Mouse (Mus musculus) liver, embryonic 11.5 days (tissue): ENCODE measurements around the gene Gpi1. TPM values are rescaled to one million over a fixed set of nuclear protein-coding genes. Genes with fewer than 3 reads are reported as not detected.
"Not testable (repeated sequence)": the region's sequence is repeated elsewhere in the genome, so short reads cannot be mapped to it uniquely, and the experiment has no call there.

ENCODE experiments used
- ATAC-seq: fragments of 200-750 bp; cut with Nextera tagmentation; replicated peaks from 2 replicates; pipeline ENCODE4 v1.8.0; 2017; ENCODE audit warnings: moderate number of reproducible peaks, mild to moderate bottlenecking, moderate TSS enrichment, moderate library complexity; ENCODE audit not compliant: low FRiP score
- DNase-seq: peaks from one replicate; pipeline ENCODE4 v3.0.0-alpha.2; 2017; ENCODE audit warnings: low spot score
- H3K27ac ChIP-seq: fragments of 300-500 bp; sonication (generic); 2 replicates; pipeline ENCODE4 v1.5.1; 2014; ENCODE audit warnings: mild to moderate bottlenecking, low read depth, low read length, control low read depth
- H3K27me3 ChIP-seq: fragments of 300-500 bp; sonication (generic); replicated peaks from 2 replicates; pipeline ENCODE4 v1.6.1; 2014; ENCODE audit warnings: low read length, mixed read lengths; ENCODE audit not compliant: control insufficient read depth, insufficient read depth
- H3K36me3 ChIP-seq: fragments of 300-500 bp; sonication (generic); 2 replicates; pipeline ENCODE4 v1.6.1; 2014; ENCODE audit warnings: mild to moderate bottlenecking, low read length, moderate library complexity, mixed read lengths; ENCODE audit not compliant: control insufficient read depth, insufficient read depth
- H3K4me1 ChIP-seq: fragments of 300-500 bp; sonication (generic); replicated peaks from 2 replicates; pipeline ENCODE4 v1.6.1; 2014; ENCODE audit warnings: low read length, mixed read lengths; ENCODE audit not compliant: control insufficient read depth, insufficient read depth
- H3K4me2 ChIP-seq: fragments of 300-500 bp; sonication (generic); 2 replicates; pipeline ENCODE4 v1.6.1; 2014; ENCODE audit warnings: mild to moderate bottlenecking, control low read depth, moderate library complexity
- H3K4me3 ChIP-seq: fragments of 300-500 bp; sonication (generic); 2 replicates; pipeline ENCODE4 v1.5.1; 2014; ENCODE audit warnings: low read depth, low read length, control low read depth
- H3K9ac ChIP-seq: fragments of 300-500 bp; sonication (generic); 2 replicates; pipeline ENCODE4 v1.6.1; 2014; ENCODE audit warnings: low read depth, low read length, control low read depth
- H3K9me3 ChIP-seq: fragments of 300-500 bp; sonication (generic); 2 replicates; pipeline ENCODE4 v1.6.1; 2016; ENCODE audit warnings: low read length, inconsistent platforms, mixed read lengths; ENCODE audit not compliant: control insufficient read depth
- WGBS: fragments of 180-500 bp; shearing (Covaris S2); extraction: QIAGEN DNeasy Blood & Tissue Kit; methylation state at CpG from one replicate; pipeline ENCODE4 v1.1.7; 2014; 5-methylcytosine and 5-hydroxymethylcytosine counted together
- polyA plus RNA-seq: library from polyadenylated mRNA; unstranded; fragments of >200 nt; fragmentation: Nextera tagmentation; extraction: Ambion mirVana; gene quantifications from 2 replicates; pipeline ENCODE4 v1.2.1, GENCODE M21; 2014

Gpi1 gene
- polyA plus RNA-seq, 1 experiment from 2014 or later: 489 TPM

- Histone ChIP-seq H3K4me3 (no peak overlapping the region), H3K27ac (no peak overlapping the region), H3K27me3 (no peaks in the 10 kb centered on the region), H3K36me3 (peaks cover 31% of the 10 kb centered on the region), H3K9me3 (no peaks in the 10 kb centered on the region), H3K4me2 (no peak overlapping the region), H3K9ac (no peak overlapping the region), H3K4me1 (no peaks in the 10 kb centered on the region; the same call in 1 of the 2 replicates)
- 73% methylated on average over 3 of the region's 3 CpGs for WGBS
- no peak; the same call in 1 of the 2 replicates for ATAC-seq
- DNase-seq: no peak
Measured at GRCm38 (mm10) chr7:34183794-34184193, 46.3 kb downstream of the Gpi1 start.

DNA sequence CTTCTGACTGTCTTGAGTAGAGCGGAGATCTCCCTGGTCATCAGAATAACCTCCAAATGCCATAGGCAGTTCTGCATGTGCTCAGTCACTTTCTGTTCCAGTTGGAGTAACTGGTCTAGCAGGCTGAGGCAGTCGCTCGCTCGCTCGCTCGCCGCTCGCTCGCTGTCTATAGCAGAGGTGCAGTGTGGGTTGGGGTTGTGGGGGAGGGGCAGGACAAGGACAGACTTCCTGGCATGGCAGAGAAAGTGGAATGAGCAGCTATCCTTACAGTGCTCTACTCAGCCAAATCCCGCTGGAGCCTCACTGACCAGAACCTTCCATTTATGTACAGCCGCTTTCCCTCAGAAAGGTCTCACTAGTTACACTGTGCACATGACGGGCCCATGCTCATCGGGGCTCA is 46.8 kb downstream of the Gpi1 start:
- WGBS: 87% methylated on average over 13 of the region's 13 CpGs
- no peak; the same call in 1 of the 2 replicates for ATAC-seq
- peaks cover 27% of the 10 kb centered on the region; the same call in 1 of the 2 replicates for H3K36me3 ChIP-seq
- H3K9me3 ChIP-seq: no peaks in the 10 kb centered on the region
- no peaks in the 10 kb centered on the region for H3K4me1 ChIP-seq
- H3K9ac ChIP-seq: no peak overlapping the region
- no peaks in the 10 kb centered on the region for H3K27me3 ChIP-seq
- no peak overlapping the region for H3K27ac ChIP-seq
- H3K4me3 ChIP-seq: no peak overlapping the region
- H3K4me2 ChIP-seq: no peak overlapping the region
- DNase-seq: no peak

DNA sequence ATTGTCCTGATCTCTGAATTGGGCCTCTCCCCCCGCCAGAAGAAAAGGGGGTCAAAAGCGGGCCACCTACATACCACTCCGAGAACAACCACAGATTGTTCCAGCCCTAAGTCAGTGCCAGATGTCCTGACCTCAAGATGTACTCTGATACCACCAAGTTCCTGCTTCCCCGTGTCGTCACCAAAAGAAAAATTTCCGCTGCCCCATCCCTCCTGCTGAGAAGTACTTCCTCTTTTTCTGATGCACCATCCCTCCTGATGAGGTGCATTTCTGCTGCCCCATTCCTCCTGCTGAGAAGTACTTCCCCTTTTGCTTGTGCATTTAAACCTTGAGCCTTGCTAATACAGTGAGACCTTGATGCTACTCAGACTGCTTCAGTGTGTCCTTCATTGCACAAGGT is 53.9 kb downstream of the Gpi1 start:
- H3K4me1 ChIP-seq, ATAC-seq, H3K27me3 ChIP-seq, DNase-seq, H3K4me2 ChIP-seq, H3K4me3 ChIP-seq, H3K36me3 ChIP-seq, H3K9me3 ChIP-seq, H3K27ac ChIP-seq, H3K9ac ChIP-seq: not testable (repeated sequence)
- 76% methylated on average over 6 of the region's 6 CpGs for WGBS

DNA sequence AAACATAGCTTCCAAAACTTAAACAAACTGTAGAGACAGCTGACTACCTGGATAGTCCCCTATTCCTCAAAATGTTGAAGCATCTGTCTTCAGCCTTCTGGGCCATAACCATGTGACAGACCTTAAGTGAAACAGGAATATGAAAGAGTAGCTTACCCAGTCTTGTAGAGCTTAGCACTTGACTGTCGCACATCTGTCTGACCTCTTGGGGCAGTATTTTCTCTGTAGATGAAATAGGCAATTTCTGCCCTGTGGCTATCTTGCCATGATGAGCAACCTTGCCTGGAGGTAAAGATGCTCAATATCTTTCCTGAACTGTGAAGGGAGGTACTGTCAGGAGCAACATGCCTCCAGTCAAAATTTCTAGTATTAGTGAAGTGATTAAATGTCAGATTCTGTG is 57.9 kb downstream of the Gpi1 start:
- no peak for ATAC-seq
- Histone ChIP-seq H3K27ac (no peak overlapping the region), H3K4me2 (no peak overlapping the region), H3K36me3 (no peaks in the 10 kb centered on the region), H3K9ac (no peak overlapping the region), H3K4me3 (no peak overlapping the region), H3K9me3 (no peaks in the 10 kb centered on the region), H3K4me1 (no peaks in the 10 kb centered on the region; the same call in 1 of the 2 replicates), H3K27me3 (no peaks in the 10 kb centered on the region)
- 69% methylated on average over 1 of the region's 1 CpGs for WGBS
- DNase-seq: no peak

DNA sequence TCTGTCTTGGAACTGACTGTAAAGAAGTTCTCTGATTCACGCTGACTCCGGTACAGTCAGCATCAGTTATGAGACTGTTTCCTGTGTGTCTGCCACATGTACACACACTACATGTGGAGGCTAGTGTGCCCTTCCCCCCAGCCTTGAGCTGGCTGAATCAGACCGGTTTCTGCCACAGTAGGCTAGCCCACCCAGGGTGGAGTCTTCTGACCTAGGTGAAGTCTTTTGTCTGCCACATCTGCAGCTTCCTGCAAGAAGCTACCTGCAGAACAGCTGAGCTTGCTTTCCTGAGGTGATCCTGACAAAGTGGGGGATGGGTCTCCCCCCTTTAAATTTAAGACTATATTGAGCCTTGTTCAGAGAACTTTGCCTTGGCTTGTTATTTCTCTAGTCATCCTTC is 60.7 kb downstream of the Gpi1 start, which contains the start of gene Uba2:
Gene Uba2 (minus strand): TSS at position 146 of the 400 bp plus-strand sequence.
- peaks cover 4% of the 10 kb centered on the region for H3K4me1 ChIP-seq
- DNase-seq (no peak), ATAC-seq (no peak)
- peak within 1 kb of the TSS; percentile 95 for H3K4me3 ChIP-seq
- WGBS: 86% methylated on average over 3 of the region's 3 CpGs
- H3K36me3 ChIP-seq: peaks cover 10% of the 10 kb centered on the region
- H3K27ac ChIP-seq: peak within 1 kb of the TSS; percentile 81
- peak within 1 kb of the TSS; percentile 80 for H3K4me2 ChIP-seq
- peak within 1 kb of the TSS; percentile 97 for H3K9ac ChIP-seq
- H3K27me3 ChIP-seq: no peaks in the 10 kb centered on the region
- H3K9me3 ChIP-seq: no peaks in the 10 kb centered on the region

GRCm38 (mm10) chr7:34168470-34169251 is 61.5 kb downstream of the Gpi1 start:
- Histone ChIP-seq H3K4me2 (peak overlapping the region; percentile 80), H3K9me3 (no peaks in the 10 kb centered on the region), H3K4me3 (peak overlapping the region; percentile 95), H3K27me3 (no peaks in the 10 kb centered on the region), H3K4me1 (peaks cover 4% of the 10 kb centered on the region), H3K27ac (peak overlapping the region; percentile 81), H3K9ac (peak overlapping the region; percentile 97), H3K36me3 (peaks cover 16% of the 10 kb centered on the region)
- WGBS: 10% methylated on average over 30 of the region's 30 CpGs
- ATAC-seq (peak; percentile 91), DNase-seq (peak; percentile 92)

DNA sequence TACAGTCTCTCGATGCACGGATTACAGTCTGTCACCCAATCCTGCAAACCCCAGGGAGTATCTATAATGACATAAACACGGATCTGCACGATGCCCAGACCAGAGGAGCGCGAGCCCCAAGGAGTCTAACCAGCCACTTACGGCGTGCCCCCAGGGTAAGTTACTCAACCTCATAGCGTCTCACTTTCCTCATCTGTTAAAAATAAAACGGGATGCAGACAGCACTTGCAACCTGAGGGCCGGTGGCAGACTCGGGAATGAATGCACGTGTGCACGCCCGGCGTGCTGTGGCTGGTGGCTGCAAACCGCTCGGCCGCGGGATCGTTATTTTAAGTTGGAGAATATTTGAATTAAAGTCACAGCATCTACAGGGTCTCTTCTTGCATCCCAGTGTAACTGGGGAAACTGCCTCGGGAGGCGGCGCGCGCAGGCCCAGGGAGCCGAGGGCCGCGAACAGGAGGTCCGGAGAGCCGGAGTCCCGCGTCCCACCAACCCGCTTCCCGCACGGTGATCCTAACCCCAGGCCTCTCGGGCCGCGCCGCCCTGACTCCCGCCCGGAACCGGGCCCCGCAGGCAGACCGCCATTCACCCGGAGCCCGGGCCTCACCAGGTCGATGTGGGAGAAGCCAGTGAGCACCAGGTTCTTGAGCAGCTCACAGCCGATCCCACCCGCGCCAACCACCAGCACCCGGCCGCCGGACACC is 62.2 kb downstream of the Gpi1 start:
- Histone ChIP-seq H3K4me2 (peak overlapping the region; percentile 80), H3K4me3 (peak overlapping the region; percentile 95), H3K27ac (peak overlapping the region; percentile 81), H3K27me3 (no peaks in the 10 kb centered on the region), H3K9me3 (no peaks in the 10 kb centered on the region), H3K9ac (peak overlapping the region; percentile 97), H3K36me3 (peaks cover 23% of the 10 kb centered on the region), H3K4me1 (peaks cover 4% of the 10 kb centered on the region)
- DNase-seq (no peak), ATAC-seq (peak; percentile 62)
- WGBS: under 1% methylated on average over 54 of the region's 54 CpGs

DNA sequence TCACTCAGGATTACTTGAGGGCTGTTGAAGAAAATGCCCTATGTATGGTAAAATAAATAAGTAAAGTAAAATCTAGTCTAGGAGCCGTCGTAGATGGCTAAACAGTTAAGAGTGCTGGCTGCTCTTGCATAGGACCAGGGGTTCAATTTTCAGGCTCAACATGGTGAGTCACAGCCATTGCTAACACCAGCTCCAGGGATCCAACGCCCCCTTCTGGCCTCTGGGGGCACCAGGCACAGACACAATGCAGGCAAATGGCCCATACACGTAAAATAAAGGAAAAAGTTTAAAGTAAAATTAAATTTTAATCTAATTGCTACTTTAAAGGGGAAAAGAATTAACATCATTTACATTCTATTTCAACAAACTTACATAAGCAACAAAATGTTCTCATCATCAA is 63.3 kb downstream of the Gpi1 start:
- H3K4me2 ChIP-seq: peak overlapping the region; percentile 55
- WGBS: 43% methylated on average over 4 of the region's 4 CpGs
- peak overlapping the region; percentile 22; the same call in 1 of the 2 replicates for H3K9ac ChIP-seq

More for the DNA sequence above, 63.3 kb downstream of the Gpi1 start:
- H3K9me3 ChIP-seq: no peaks in the 10 kb centered on the region
- DNase-seq (peak; percentile 51), ATAC-seq (peak; percentile 53; the same call in 1 of the 2 replicates)
- H3K4me3 ChIP-seq: peak overlapping the region; percentile 24
- peaks cover 31% of the 10 kb centered on the region for H3K36me3 ChIP-seq
- H3K27me3 ChIP-seq: no peaks in the 10 kb centered on the region
- H3K27ac ChIP-seq: no peak overlapping the region
- peaks cover 4% of the 10 kb centered on the region for H3K4me1 ChIP-seq
